Mouse (Mus musculus): ENCODE measurements around the gene Hoxd9. TPM values are rescaled to one million over a fixed set of nuclear protein-coding genes. Genes with fewer than 3 reads are reported as not detected.

Hoxd9 gene
- 0.14 TPM in 1 of 2 replicates, not detected in the other for polyA plus RNA-seq (2012; ENCODE audit: low replicate concordance)

DNA sequence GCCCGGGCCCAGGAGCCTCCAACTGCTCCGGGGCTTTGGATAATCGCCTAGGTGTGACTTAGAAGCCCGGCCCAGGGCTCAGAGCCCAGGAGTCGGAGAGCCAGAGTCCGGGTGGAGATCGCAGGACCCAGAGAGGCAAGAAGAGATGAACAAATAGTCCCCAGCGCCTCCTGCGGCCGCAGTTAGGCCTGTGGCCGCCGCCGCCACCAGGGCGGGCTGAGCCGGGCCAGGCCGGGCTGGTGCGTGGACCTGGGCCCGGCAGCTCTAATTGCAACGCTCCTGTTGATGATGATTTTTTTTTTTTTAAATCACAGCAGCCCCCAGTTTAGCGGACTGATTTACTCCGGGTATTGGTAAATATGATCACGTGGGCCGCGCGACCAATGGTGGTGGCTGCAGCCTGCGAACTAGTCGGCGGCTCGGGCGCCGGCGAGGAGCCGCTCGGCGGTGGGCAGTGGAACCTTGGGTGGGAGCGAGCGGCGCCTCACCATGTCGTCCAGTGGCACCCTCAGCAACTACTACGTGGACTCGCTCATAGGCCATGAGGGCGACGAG is at the start of gene Hoxd9:
Gene Hoxd9, plus strand, starts transcription at position 161 of the 555 bp plus-strand sequence.

GRCm38 (mm10) chr2:74659507-74660005 is 38.0 kb upstream of the Hoxd9 start, which contains the start of gene Evx2:
Gene Evx2 (minus strand): TSS chr2:74659557.

GRCm38 (mm10) chr2:74667842-74668357 is 29.6 kb upstream of the Hoxd9 start, which contains the start of gene Hoxd13:
Gene Hoxd13 (plus strand): TSS chr2:74668310.

GRCm38 (mm10) chr2:74674881-74675665 is 22.5 kb upstream of the Hoxd9 start, which contains the start of gene Hoxd12:
Gene Hoxd12 (plus strand): TSS chr2:74675013.

DNA sequence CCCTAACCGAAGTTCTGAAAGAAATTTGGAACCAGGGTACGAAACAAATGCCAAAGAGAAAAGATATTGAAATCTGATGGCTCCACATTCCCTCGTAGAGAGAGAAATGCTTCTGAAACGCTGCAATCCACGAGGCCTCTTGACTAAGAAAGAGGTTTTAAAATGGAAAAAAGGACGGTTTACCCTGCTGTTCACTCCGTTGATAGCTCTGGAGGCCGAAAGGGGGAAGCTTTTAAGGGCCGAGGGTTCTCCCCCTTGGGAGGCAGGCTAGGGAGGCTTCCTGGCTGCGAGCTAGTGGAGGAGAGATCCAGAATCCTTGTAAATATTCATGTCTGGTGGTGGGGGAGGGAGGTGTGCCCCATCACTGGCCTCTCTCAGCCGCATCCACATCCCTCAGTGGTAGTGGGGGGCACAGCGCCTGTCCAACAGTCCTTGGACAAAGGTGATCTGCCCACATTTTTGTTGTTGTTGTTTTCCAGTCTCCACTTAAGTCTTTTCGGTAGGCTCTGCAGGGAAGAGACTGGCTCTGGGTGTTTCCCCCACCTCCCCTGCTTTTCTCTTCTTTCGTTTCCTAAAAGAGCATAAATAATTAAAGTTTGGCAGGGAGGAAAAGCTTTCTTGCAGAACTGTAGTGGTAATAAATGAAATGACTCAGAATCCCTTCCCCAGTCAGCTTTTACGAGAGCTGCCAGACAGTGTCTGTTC is 18.5 kb upstream of the Hoxd9 start, which contains the start of gene Hoxd11:
Gene Hoxd11, plus strand, starts transcription at position 667 of the 705 bp plus-strand sequence.

DNA sequence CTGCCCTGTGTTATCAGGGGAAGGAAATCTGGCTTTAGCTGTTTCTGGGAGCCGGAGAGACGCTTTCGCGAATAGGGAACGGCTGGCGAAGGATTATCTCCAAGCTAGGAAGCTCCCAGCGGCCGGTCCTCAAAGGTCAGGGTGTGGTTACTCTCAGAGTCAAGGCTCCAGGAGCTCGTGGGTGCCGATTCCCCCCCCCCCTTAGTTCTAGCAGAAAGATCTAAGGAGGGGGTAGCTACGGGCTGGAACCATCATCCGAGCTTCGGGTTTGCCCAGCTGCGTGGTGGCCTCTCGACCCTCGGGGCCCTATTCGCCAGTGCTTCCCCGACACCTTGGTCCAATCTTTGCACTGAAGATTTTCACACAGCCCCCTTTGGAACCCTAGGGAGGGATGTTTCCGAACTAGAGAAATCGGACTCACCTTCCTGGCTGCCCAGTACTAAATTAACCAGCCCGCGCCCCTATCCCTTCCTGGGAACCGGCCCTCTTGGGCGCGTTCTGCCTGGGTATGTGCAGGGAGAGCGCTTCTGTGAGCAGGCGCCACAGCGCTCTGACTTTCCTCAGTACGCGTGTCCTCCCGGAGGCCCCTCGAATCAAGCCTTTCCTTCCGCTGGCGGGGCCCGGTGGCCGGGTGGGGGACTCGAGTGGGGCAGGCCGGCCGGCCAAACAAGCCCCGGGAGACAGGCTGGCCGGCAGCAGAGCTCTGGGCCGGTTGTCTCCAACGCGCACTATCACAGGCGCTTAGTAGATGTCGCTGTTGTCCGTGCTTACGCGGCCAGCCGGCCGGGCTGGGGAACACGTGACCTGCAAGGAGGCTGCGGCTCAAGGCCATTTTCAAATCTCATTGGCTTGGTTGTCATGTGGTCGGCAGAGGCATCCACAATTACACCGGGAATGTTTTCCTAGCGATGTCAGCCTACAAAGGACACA is 6.2 kb upstream of the Hoxd9 start, which contains the start of gene Hoxd10:
Gene Hoxd10, plus strand, starts transcription at position 903 of the 930 bp plus-strand sequence.

DNA sequence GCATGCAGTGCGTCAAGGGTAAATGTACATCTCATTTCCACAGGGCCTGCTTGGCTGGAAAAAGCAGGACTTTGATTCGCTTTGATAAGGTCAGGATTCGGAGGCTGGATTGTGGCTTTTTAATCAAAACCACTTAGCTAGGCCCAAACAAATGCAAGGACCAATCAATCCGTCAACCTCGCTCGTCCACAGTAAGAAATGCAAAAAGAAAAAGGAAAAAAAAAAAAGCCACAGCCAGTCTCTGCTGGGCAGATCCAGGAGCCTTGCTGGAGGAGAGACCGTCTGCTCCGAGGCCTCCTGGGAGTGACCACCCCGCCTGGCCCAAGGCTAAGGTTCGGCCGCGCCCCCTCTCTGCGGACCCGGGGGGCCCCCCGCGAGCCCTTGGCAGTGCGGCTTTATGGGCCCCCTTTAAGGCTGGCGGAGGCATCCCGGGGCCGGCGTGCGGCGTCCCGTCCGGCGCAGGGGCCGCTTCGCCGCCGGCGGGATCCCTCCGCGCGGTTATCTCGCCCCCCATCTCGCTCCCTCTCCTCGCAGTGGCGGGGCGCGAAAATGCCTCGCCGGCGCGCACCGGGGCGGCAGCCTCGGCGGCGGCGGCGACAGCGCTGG is 7.0 kb downstream of the Hoxd9 start, which contains the start of gene Hoxd8:
Gene Hoxd8, plus strand, starts transcription at position 223 of the 606 bp plus-strand sequence.

GRCm38 (mm10) chr2:74711721-74712621 is 14.4 kb downstream of the Hoxd9 start, which contains the start of the genes Hoxd3 and Hoxd4:
Gene Hoxd3 (plus strand): TSS chr2:74711927.
Gene Hoxd4 (plus strand): TSS chr2:74711929.

GRCm38 (mm10) chr2:74726551-74726950 is 29.0 kb downstream of the Hoxd9 start, which contains the start of gene Gm28230:
Gene Gm28230 (plus strand): TSS chr2:74726728.

Other genes with a start within 250 kb of the Hoxd9 start
- gene Lnpk, start 118.3 kb upstream of the Hoxd9 start, polyA plus RNA-seq (2012; ENCODE audit: low replicate concordance), result 6.2 and 45.5 TPM in 2 replicates
- gene Evx2, start 38.2 kb upstream of the Hoxd9 start, polyA plus RNA-seq (2012; ENCODE audit: low replicate concordance), result not detected in 2 replicates
- not detected in 2 replicates for gene Hoxd13, start 29.4 kb upstream of the Hoxd9 start, polyA plus RNA-seq (2012; ENCODE audit: low replicate concordance)
- gene Hoxd12, start 22.7 kb upstream of the Hoxd9 start, polyA plus RNA-seq (2012; ENCODE audit: low replicate concordance), result not detected in 2 replicates
- gene Hoxd11, start 18.2 kb upstream of the Hoxd9 start, polyA plus RNA-seq (2012; ENCODE audit: low replicate concordance), result not detected in 2 replicates
- not detected in 2 replicates for gene Hoxd10, start 5.8 kb upstream of the Hoxd9 start, polyA plus RNA-seq (2012; ENCODE audit: low replicate concordance)
- gene Hoxd8, start 6.9 kb downstream of the Hoxd9 start, polyA plus RNA-seq (2012; ENCODE audit: low replicate concordance), result 0.10 and 0.20 TPM in 2 replicates
- not detected in 2 replicates for gene Hoxd3, start 14.2 kb downstream of the Hoxd9 start, polyA plus RNA-seq (2012; ENCODE audit: low replicate concordance)
- gene Hoxd4, start 14.2 kb downstream of the Hoxd9 start, polyA plus RNA-seq (2012; ENCODE audit: low replicate concordance), result not detected in 2 replicates
- not detected in 2 replicates for gene Gm28230, start 29.0 kb downstream of the Hoxd9 start, polyA plus RNA-seq (2012; ENCODE audit: low replicate concordance)
- not detected in 2 replicates for gene Hoxd1, start 65.3 kb downstream of the Hoxd9 start, polyA plus RNA-seq (2012; ENCODE audit: low replicate concordance)
- gene Mtx2, start 128.1 kb downstream of the Hoxd9 start, polyA plus RNA-seq (2012; ENCODE audit: low replicate concordance), result 77.9 and 92.5 TPM in 2 replicates